Comparison of ENCODE assay signal across 10 mouse cellular contexts in genomic region chr8:122923431-122924090, GRCm38 (mm10).
DNase-seq lines count a peak whose midpoint lies in the region; ATAC-seq and TF ChIP-seq lines count a peak whose summit lies in the region.
"Had no signal": no experiment of that assay in that cellular context is flagged by ENCODE, and none has a peak within 500 bp of the region (broad histone marks: within the 10 kb centered on the region; RNA-seq: fewer than 3 reads in every experiment).

No protein-coding gene starts in this region.

- intact Hi-C loops in heart, postnatal 10 days (cut with DNase I), result no loop called here

- no peak for TF ChIP-seq EP300 in heart, postnatal 0 days (IDR thresholded peaks at IDR 0.05; ENCODE audit: low read depth)

- 32% methylated on average over 7 of the region's 7 CpGs for WGBS in heart, embryonic 11.5 days (ENCODE audit: insufficient replicate concordance)
- WGBS in midbrain, embryonic 16.5 days, result 55% methylated on average over 7 of the region's 7 CpGs
- 68% methylated on average over 7 of the region's 7 CpGs for WGBS in midbrain, embryonic 10.5 days
- 24% methylated on average over 7 of the region's 7 CpGs for WGBS in heart, postnatal 0 days

- no peaks in the 10 kb centered on the region for H3K27me3 ChIP-seq in heart, embryonic 11.5 days (ENCODE audit: control insufficient read depth, insufficient read depth, low read length)
- no peaks in the 10 kb centered on the region for H3K27me3 ChIP-seq in midbrain, embryonic 16.5 days (ENCODE audit: control insufficient read depth, insufficient read depth, low read depth, low read length)
- H3K27me3 ChIP-seq in midbrain, embryonic 10.5 days (ENCODE audit: low read depth, poor library complexity, severe bottlenecking), result no peaks in the 10 kb centered on the region
- H3K27me3 ChIP-seq in heart, postnatal 0 days (ENCODE audit: control insufficient read depth, insufficient read depth, low read length), result no peaks in the 10 kb centered on the region

- H3K27ac ChIP-seq in heart, embryonic 11.5 days (ENCODE audit: low read depth, low read length), result peak overlapping the region; percentile 68
- H3K27ac ChIP-seq in midbrain, embryonic 16.5 days (ENCODE audit: low read length), result 0 out of 2 replicates have a peak overlapping the region, but pooled peaks have one; percentile 14
- no peak overlapping the region for H3K27ac ChIP-seq in midbrain, embryonic 10.5 days (replicated peaks)
- H3K27ac ChIP-seq in heart, postnatal 0 days (ENCODE audit: low read depth), result peak overlapping the region; percentile 71

- no peak overlapping the region for H3K9ac ChIP-seq in heart, embryonic 11.5 days (ENCODE audit: low read depth, low read length)
- H3K9ac ChIP-seq in midbrain, embryonic 16.5 days (ENCODE audit: low read depth, low read length), result no peak overlapping the region
- no peak overlapping the region; the same call in 1 of the 2 replicates for H3K9ac ChIP-seq in heart, postnatal 0 days (replicated peaks; ENCODE audit: low read depth, low read length)

- no peak for ATAC-seq in heart, embryonic 11.5 days (replicated peaks; ENCODE audit: insufficient number of reproducible peaks, low FRiP score, low TSS enrichment)
- ATAC-seq in midbrain, embryonic 16.5 days, result no peak
- ATAC-seq in heart, postnatal 0 days (ENCODE audit: insufficient read depth, low read depth), result peak; percentile 67
- no peak for ATAC-seq in monocyte, adult 5-6 weeks (replicated peaks; ENCODE audit: insufficient number of reproducible peaks, low FRiP score, low TSS enrichment, poor library complexity, severe bottlenecking)

- H3K4me3 ChIP-seq in heart, embryonic 11.5 days (ENCODE audit: low read depth, low read length), result no peak overlapping the region
- no peak overlapping the region for H3K4me3 ChIP-seq in midbrain, embryonic 16.5 days (ENCODE audit: low read depth, low read length)
- no peak overlapping the region for H3K4me3 ChIP-seq in midbrain, embryonic 10.5 days
- H3K4me3 ChIP-seq in heart, postnatal 0 days (ENCODE audit: low read depth, low read length), result no peak overlapping the region

- no peak for DNase-seq in heart, postnatal 10 days
- DNase-seq in midbrain, embryonic 10.5 days (ENCODE audit: low spot score), result no peak
- DNase-seq in heart, postnatal 0 days (ENCODE audit: low spot score), result peak; percentile 56
- peak; percentile 53 for DNase-seq in yolk sac, embryonic 10.5 days (ENCODE audit: low spot score)
- no peak for DNase-seq in kidney, postnatal 10 days
- DNase-seq: right cerebral cortex, postnatal 14 days; thymus, postnatal 14 days had no signal

- H3K4me1 ChIP-seq in heart, embryonic 11.5 days (ENCODE audit: control insufficient read depth, insufficient read depth, low read length), result peaks cover 71% of the 10 kb centered on the region
- peaks cover 47% of the 10 kb centered on the region for H3K4me1 ChIP-seq in midbrain, embryonic 16.5 days (ENCODE audit: control insufficient read depth, insufficient read depth, low read length)
- peaks cover 30% of the 10 kb centered on the region for H3K4me1 ChIP-seq in midbrain, embryonic 10.5 days
- peaks cover 57% of the 10 kb centered on the region for H3K4me1 ChIP-seq in heart, postnatal 0 days (ENCODE audit: control insufficient read depth, insufficient read depth)

- no peak for TF ChIP-seq CTCF in heart, postnatal 0 days (IDR thresholded peaks at IDR 0.05; ENCODE audit: low read depth)

- peak overlapping the region; percentile 12 for H3K4me2 ChIP-seq in heart, embryonic 11.5 days
- H3K4me2 ChIP-seq in midbrain, embryonic 16.5 days (ENCODE audit: low read length), result no peak overlapping the region
- H3K4me2 ChIP-seq in heart, postnatal 0 days (ENCODE audit: low read depth, low read length), result peak overlapping the region; percentile 23; the same call in 1 of the 2 replicates

- H3K36me3 ChIP-seq in heart, embryonic 11.5 days (ENCODE audit: control insufficient read depth, insufficient read depth, low read length), result no peaks in the 10 kb centered on the region
- H3K36me3 ChIP-seq in midbrain, embryonic 16.5 days (ENCODE audit: control insufficient read depth, insufficient read depth, low read length), result no peaks in the 10 kb centered on the region
- peaks cover 17% of the 10 kb centered on the region; the same call in 1 of the 2 replicates for H3K36me3 ChIP-seq in midbrain, embryonic 10.5 days
- no peaks in the 10 kb centered on the region for H3K36me3 ChIP-seq in heart, postnatal 0 days (replicated peaks; ENCODE audit: control insufficient read depth, insufficient read depth, low read length)

- no peaks in the 10 kb centered on the region for H3K9me3 ChIP-seq in heart, embryonic 11.5 days (replicated peaks; ENCODE audit: control insufficient read depth, low read length)
- H3K9me3 ChIP-seq in midbrain, embryonic 16.5 days (replicated peaks; ENCODE audit: control insufficient read depth, low read length, poor library complexity, severe bottlenecking), result no peaks in the 10 kb centered on the region
- no peaks in the 10 kb centered on the region for H3K9me3 ChIP-seq in midbrain, embryonic 10.5 days (replicated peaks)
- no peaks in the 10 kb centered on the region for H3K9me3 ChIP-seq in heart, postnatal 0 days (replicated peaks; ENCODE audit: control insufficient read depth, low read length)

Comparison
In these comparisons a context has a peak if more than half of its experiments do, and no peak if none do; other contexts are left out.
1. DNase-seq: peak in heart, postnatal 0 days (single experiment) and yolk sac, embryonic 10.5 days (single experiment); none in heart, postnatal 10 days (0 of 2), midbrain, embryonic 10.5 days (single experiment) and kidney, postnatal 10 days (single experiment).